Mouse (Mus musculus): ENCODE measurements around the gene Psen2. TPM values are rescaled to one million over a fixed set of nuclear protein-coding genes. Genes with fewer than 3 reads are reported as not detected.

Gene Psen2
- polyA plus RNA-seq, 1 experiment: 0.46 TPM

DNA sequence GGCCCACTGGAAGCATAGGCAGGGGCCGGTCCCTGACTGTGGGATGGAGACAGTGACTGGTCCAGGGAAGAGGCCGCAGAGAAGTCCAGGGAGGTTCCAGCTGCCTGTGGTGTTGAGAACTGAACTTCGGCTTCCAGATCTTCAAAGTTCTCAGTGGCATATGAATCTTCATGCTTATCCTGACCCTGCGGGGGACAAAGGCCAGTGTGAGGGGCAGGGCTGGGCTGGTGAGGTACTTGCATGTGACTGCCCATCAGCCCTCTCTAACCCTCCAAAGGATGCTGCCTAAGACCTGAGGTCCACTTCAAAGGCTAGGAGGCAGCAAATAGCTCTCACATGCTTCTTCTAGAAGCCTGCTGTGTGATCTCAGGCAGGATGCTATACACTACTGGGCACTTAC is 84.1 kb downstream of the Psen2 start:
- peaks cover 8% of the 10 kb centered on the region for H3K4me1 ChIP-seq (ENCODE audit: control insufficient read depth)
- no peaks in the 10 kb centered on the region for H3K9me3 ChIP-seq (ENCODE audit: control insufficient read depth, low read length)
- H3K27me3 ChIP-seq (ENCODE audit: control insufficient read depth): no peaks in the 10 kb centered on the region
- H3K4me3 ChIP-seq (replicated peaks): no peak overlapping the region
- H3K36me3 ChIP-seq (ENCODE audit: control insufficient read depth): peaks cover 14% of the 10 kb centered on the region
- TF ChIP-seq TAL1 (IDR thresholded peaks at IDR 0.05; ENCODE audit: low read length): no peak
- TF ChIP-seq GATA1 (IDR thresholded peaks at IDR 0.05; ENCODE audit: low read length): no peak

GRCm38 (mm10) chr1:180178340-180178739 is 84.9 kb downstream of the Psen2 start:
- Histone ChIP-seq H3K4me1 (ENCODE audit: control insufficient read depth) (peaks cover 4% of the 10 kb centered on the region; the same call in 1 of the 2 replicates), H3K27me3 (ENCODE audit: control insufficient read depth) (no peaks in the 10 kb centered on the region), H3K36me3 (ENCODE audit: control insufficient read depth) (peaks cover 14% of the 10 kb centered on the region), H3K4me3 (replicated peaks) (no peak overlapping the region), H3K9me3 (ENCODE audit: control insufficient read depth, low read length) (no peaks in the 10 kb centered on the region)
- TF ChIP-seq GATA1 (IDR thresholded peaks at IDR 0.05; ENCODE audit: low read length) (no peak), TAL1 (IDR thresholded peaks at IDR 0.05; ENCODE audit: low read length) (no peak)

Other genes with a start within 250 kb of the Psen2 start
- gene Coq8a, start 63.8 kb downstream of the Psen2 start, polyA plus RNA-seq (2012): 0.41 TPM in 2 replicates
- gene Itpkb, start 67.0 kb upstream of the Psen2 start, polyA plus RNA-seq (2012): 0.03 and 0.04 TPM in 2 replicates
- gene Stum, start 220.1 kb upstream of the Psen2 start, polyA plus RNA-seq (2012): not detected in 2 replicates

All from erythroblast, embryonic 14.5 days (primary cell).